ENCODE assay signal across 15 mouse cellular contexts in genomic region chr19:56835340-56835739, GRCm38 (mm10). TPM values are rescaled to one million over a fixed set of nuclear protein-coding genes. Genes with fewer than 3 reads are reported as not detected.
A peak's percentile ranks its signal among the peaks of the same experiment; 100 is the strongest.
DNase-seq lines count a peak whose midpoint lies in the region; ATAC-seq and TF ChIP-seq lines count a peak whose summit lies in the region.
"Had no signal": no experiment of that assay in that cellular context is flagged by ENCODE, and none has a peak within 500 bp of the region (broad histone marks: within the 10 kb centered on the region; RNA-seq: fewer than 3 reads in every experiment).

No protein-coding gene starts in this region.

- H3K4me2 ChIP-seq in intestine, postnatal 0 days (replicated peaks; ENCODE audit: low read depth) = no peak overlapping the region
- no peak overlapping the region for H3K4me2 ChIP-seq in intestine, embryonic 15.5 days (replicated peaks)
- H3K4me2 ChIP-seq: lung, embryonic 15.5 days; midbrain, embryonic 11.5 days had no signal

- no peaks in the 10 kb centered on the region for H3K27me3 ChIP-seq in intestine, postnatal 0 days (replicated peaks; ENCODE audit: control insufficient read depth, insufficient read depth, low read length)
- H3K27me3 ChIP-seq in intestine, embryonic 15.5 days (replicated peaks) = no peaks in the 10 kb centered on the region
- H3K27me3 ChIP-seq: lung, embryonic 15.5 days had no signal

- no peak overlapping the region for H3K27ac ChIP-seq in intestine, postnatal 0 days (ENCODE audit: low read depth, low read length)
- H3K27ac ChIP-seq in intestine, embryonic 15.5 days = no peak overlapping the region
- H3K27ac ChIP-seq: heart, embryonic 10.5 days; lung, embryonic 15.5 days had no signal

- no peak overlapping the region for H3K9ac ChIP-seq in intestine, postnatal 0 days (ENCODE audit: low read depth, low read length)
- no peak overlapping the region for H3K9ac ChIP-seq in intestine, embryonic 15.5 days
- H3K9ac ChIP-seq: lung, embryonic 15.5 days had no signal

- WGBS in intestine, postnatal 0 days = 40% methylated on average over 9 of the region's 9 CpGs
- WGBS in intestine, embryonic 15.5 days = 50% methylated on average over 9 of the region's 9 CpGs

- 0 out of 2 replicates have a peak, but pooled peaks have one; percentile 47 for ATAC-seq in intestine, postnatal 0 days
- ATAC-seq in intestine, embryonic 15.5 days = no peak
- ATAC-seq in activated CD4-positive, CD25-positive, alpha-beta regulatory T cell, adult 4 months = no peak

- TF ChIP-seq CTCF in intestine, postnatal 0 days (IDR thresholded peaks at IDR 0.05; ENCODE audit: low read depth) = no peak

- H3K9me3 ChIP-seq in intestine, postnatal 0 days (ENCODE audit: control insufficient read depth) = no peaks in the 10 kb centered on the region
- no peaks in the 10 kb centered on the region for H3K9me3 ChIP-seq in intestine, embryonic 15.5 days
- H3K9me3 ChIP-seq: G1E; heart, embryonic 10.5 days; lung, embryonic 15.5 days had no signal

- no peaks in the 10 kb centered on the region for H3K36me3 ChIP-seq in intestine, postnatal 0 days (ENCODE audit: control insufficient read depth, insufficient read depth)
- H3K36me3 ChIP-seq in intestine, embryonic 15.5 days = no peaks in the 10 kb centered on the region
- H3K36me3 ChIP-seq: G1E; heart, embryonic 10.5 days; lung, embryonic 15.5 days had no signal

- no peak overlapping the region for H3K4me3 ChIP-seq in intestine, postnatal 0 days (ENCODE audit: low read depth, low read length)
- H3K4me3 ChIP-seq in intestine, embryonic 15.5 days (replicated peaks) = no peak overlapping the region
- H3K4me3 ChIP-seq: erythroblast, embryonic 14.5 days; heart, embryonic 10.5 days; lung, embryonic 15.5 days had no signal

- peak; percentile 26 to 34 for DNase-seq in cerebellum, postnatal 10 days
- no peak for DNase-seq in cerebellum, postnatal 4 days (ENCODE audit: low spot score in 2 of 2)
- DNase-seq in NIH3T3 (ENCODE audit: low read depth) = peak; percentile 71
- peak; percentile 67 for DNase-seq in kidney, postnatal 10 days
- DNase-seq in frontal cortex, postnatal 14 days (ENCODE audit: low spot score in 2 of 2) = no peak
- DNase-seq: adrenal gland, postnatal 14 days; cerebellum, adult 9-10 months had no signal

- no peaks in the 10 kb centered on the region for H3K4me1 ChIP-seq in intestine, postnatal 0 days (replicated peaks; ENCODE audit: control insufficient read depth, insufficient read depth, low read length)
- no peaks in the 10 kb centered on the region for H3K4me1 ChIP-seq in intestine, embryonic 15.5 days (replicated peaks)

RNA-seq across cellular contexts. Expression of gene Tdrd1, which starts 9.3 kb away (rescaled TPM):
- 0.12 and 0.13 TPM in 2 replicates for polyA plus RNA-seq in intestine, postnatal 0 days (2015; fragmentation: Nextera tagmentation; extraction: Ambion mirVana)
- polyA plus RNA-seq in intestine, embryonic 15.5 days (2015; fragmentation: Nextera tagmentation; extraction: Ambion mirVana) = 0.98 and 1.2 TPM in 2 replicates
- not detected for polyA plus RNA-seq in activated CD4-positive, CD25-positive, alpha-beta regulatory T cell, adult 4 months (2017; shearing (Covaris generic))
- polyA plus RNA-seq: erythroblast, embryonic 14.5 days; G1E had no signal

RNA-seq across cellular contexts. Expression of gene Ccdc186, which starts 13.3 kb away (rescaled TPM):
- polyA plus RNA-seq in intestine, postnatal 0 days (2015; fragmentation: Nextera tagmentation; extraction: Ambion mirVana) = 11.3 and 11.8 TPM in 2 replicates
- polyA plus RNA-seq in intestine, embryonic 15.5 days (2015; fragmentation: Nextera tagmentation; extraction: Ambion mirVana) = 15.6 and 19.2 TPM in 2 replicates
- 10 to 100 TPM in 1 of 2 experiments, 1 to 10 TPM in 1; 9.0 to 10.4 TPM for polyA plus RNA-seq in activated CD4-positive, CD25-positive, alpha-beta regulatory T cell, adult 4 months (2017; shearing (Covaris generic))

RNA-seq across cellular contexts. Expression of gene Vwa2, which starts 38.7 kb away (rescaled TPM):
- 0.04 and 0.07 TPM in 2 replicates for polyA plus RNA-seq in intestine, postnatal 0 days (2015; fragmentation: Nextera tagmentation; extraction: Ambion mirVana)
- 0.90 and 1.0 TPM in 2 replicates for polyA plus RNA-seq in intestine, embryonic 15.5 days (2015; fragmentation: Nextera tagmentation; extraction: Ambion mirVana)
- polyA plus RNA-seq in activated CD4-positive, CD25-positive, alpha-beta regulatory T cell, adult 4 months (2017; shearing (Covaris generic)) = not detected
- polyA plus RNA-seq: erythroblast, embryonic 14.5 days; G1E had no signal

Comparison
In these comparisons a context has a peak if more than half of its experiments do, and no peak if none do; other contexts are left out.
1. DNase-seq: peak in cerebellum, postnatal 10 days (2 of 2), NIH3T3 (single experiment) and kidney, postnatal 10 days (single experiment); none in cerebellum, postnatal 4 days (0 of 2) and frontal cortex, postnatal 14 days (0 of 2).